10 mouse cellular contexts compared by ENCODE assay signal in the genomic region with DNA sequence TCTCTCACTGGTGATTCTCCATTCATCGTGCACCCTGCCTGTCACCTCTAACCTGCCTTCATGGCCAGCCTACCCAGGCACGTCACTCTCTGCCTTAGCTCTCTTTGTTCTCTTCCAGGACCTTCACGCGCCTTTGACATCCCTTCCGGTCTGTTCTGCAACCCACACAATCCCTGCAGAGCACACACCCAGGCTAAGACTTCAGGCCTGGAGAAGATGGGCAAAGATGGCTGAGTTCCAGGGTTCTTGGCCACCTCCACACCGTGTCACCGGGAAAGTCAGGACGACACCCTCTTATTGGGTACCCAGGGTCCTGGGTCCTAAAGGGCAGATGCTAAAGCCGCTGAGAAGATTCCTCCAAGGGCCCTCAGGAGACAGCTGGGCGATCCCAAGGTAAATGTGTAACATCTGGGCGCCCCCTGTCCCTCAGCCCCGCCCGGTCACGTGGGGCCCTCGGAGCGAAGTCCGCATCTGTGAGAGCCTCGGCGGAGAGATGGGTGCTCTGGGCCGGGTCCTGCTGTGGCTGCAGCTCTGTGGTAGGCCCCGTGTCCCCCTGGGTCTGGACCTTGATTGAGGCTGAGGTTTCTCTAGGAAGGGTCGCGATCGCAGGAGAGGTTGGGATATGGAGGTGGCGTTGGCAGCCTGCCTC. TPM values are rescaled to one million over a fixed set of nuclear protein-coding genes. Genes with fewer than 3 reads are reported as not detected.
A peak's percentile ranks its signal among the peaks of the same experiment; 100 is the strongest.
DNase-seq lines count a peak whose midpoint lies in the region; ATAC-seq lines count a peak whose summit lies in the region.
"Had no signal": no experiment of that assay in that cellular context is flagged by ENCODE, and none has a peak within 500 bp of the region (broad histone marks: within the 10 kb centered on the region; RNA-seq: fewer than 3 reads in every experiment).

A gene (plus strand): TSS at position 467 of the 649 bp plus-strand sequence.

- no peak within 1 kb of the TSS for H3K27ac ChIP-seq in heart, embryonic 11.5 days (ENCODE audit: low read depth, low read length)
- H3K27ac ChIP-seq in midbrain, embryonic 16.5 days (ENCODE audit: low read length) = no peak within 1 kb of the TSS
- no peak within 1 kb of the TSS for H3K27ac ChIP-seq in midbrain, embryonic 11.5 days (ENCODE audit: low read depth, low read length)
- no peak within 1 kb of the TSS for H3K27ac ChIP-seq in stomach, embryonic 16.5 days (ENCODE audit: low read length)
- H3K27ac ChIP-seq in forebrain, embryonic 13.5 days = no peak within 1 kb of the TSS

- H3K9ac ChIP-seq in heart, embryonic 11.5 days (ENCODE audit: low read depth, low read length) = no peak within 1 kb of the TSS
- no peak within 1 kb of the TSS for H3K9ac ChIP-seq in midbrain, embryonic 16.5 days (ENCODE audit: low read depth, low read length)
- H3K9ac ChIP-seq in midbrain, embryonic 11.5 days (ENCODE audit: low read length) = no peak within 1 kb of the TSS
- H3K9ac ChIP-seq in stomach, embryonic 16.5 days (ENCODE audit: low read length) = no peak within 1 kb of the TSS
- no peak within 1 kb of the TSS for H3K9ac ChIP-seq in forebrain, embryonic 13.5 days

- no peak for ATAC-seq in heart, embryonic 11.5 days (replicated peaks; ENCODE audit: insufficient number of reproducible peaks, low FRiP score, low TSS enrichment)
- ATAC-seq in midbrain, embryonic 16.5 days = no peak
- ATAC-seq in midbrain, embryonic 11.5 days (ENCODE audit: low FRiP score) = no peak
- ATAC-seq in stomach, embryonic 16.5 days (ENCODE audit: insufficient read depth, low FRiP score) = no peak
- ATAC-seq in forebrain, embryonic 13.5 days = no peak

- H3K36me3 ChIP-seq in heart, embryonic 11.5 days (ENCODE audit: control insufficient read depth, insufficient read depth, low read length) = no peaks in the 10 kb centered on the region
- H3K36me3 ChIP-seq in midbrain, embryonic 16.5 days (ENCODE audit: control insufficient read depth, insufficient read depth, low read length) = no peaks in the 10 kb centered on the region
- H3K36me3 ChIP-seq in midbrain, embryonic 11.5 days (ENCODE audit: control insufficient read depth, insufficient read depth, low read length) = no peaks in the 10 kb centered on the region
- H3K36me3 ChIP-seq in stomach, embryonic 16.5 days (ENCODE audit: control insufficient read depth, insufficient read depth, low read length) = no peaks in the 10 kb centered on the region
- H3K36me3 ChIP-seq in forebrain, embryonic 13.5 days (ENCODE audit: poor library complexity, severe bottlenecking) = no peaks in the 10 kb centered on the region

- H3K4me2 ChIP-seq in heart, embryonic 11.5 days = peak within 1 kb of the TSS; percentile 41
- no peak within 1 kb of the TSS for H3K4me2 ChIP-seq in midbrain, embryonic 16.5 days (ENCODE audit: low read length)
- H3K4me2 ChIP-seq in midbrain, embryonic 11.5 days = no peak within 1 kb of the TSS
- H3K4me2 ChIP-seq in stomach, embryonic 16.5 days (ENCODE audit: low read depth, low read length) = peak within 1 kb of the TSS; percentile 32
- no peak within 1 kb of the TSS; the same call in 1 of the 2 replicates for H3K4me2 ChIP-seq in forebrain, embryonic 13.5 days

- H3K4me1 ChIP-seq in heart, embryonic 11.5 days (ENCODE audit: control insufficient read depth, insufficient read depth, low read length) = peaks cover 17% of the 10 kb centered on the region
- peaks cover 13% of the 10 kb centered on the region for H3K4me1 ChIP-seq in midbrain, embryonic 16.5 days (ENCODE audit: control insufficient read depth, insufficient read depth, low read length)
- peaks cover 20% of the 10 kb centered on the region for H3K4me1 ChIP-seq in midbrain, embryonic 11.5 days (ENCODE audit: control insufficient read depth, insufficient read depth, low read length)
- H3K4me1 ChIP-seq in stomach, embryonic 16.5 days (ENCODE audit: control insufficient read depth, insufficient read depth, low read length) = peaks cover 18% of the 10 kb centered on the region
- H3K4me1 ChIP-seq in forebrain, embryonic 13.5 days = peaks cover 21% of the 10 kb centered on the region

- peaks cover 71% of the 10 kb centered on the region for H3K27me3 ChIP-seq in heart, embryonic 11.5 days (ENCODE audit: control insufficient read depth, insufficient read depth, low read length)
- H3K27me3 ChIP-seq in midbrain, embryonic 16.5 days (ENCODE audit: control insufficient read depth, insufficient read depth, low read depth, low read length) = peaks cover 61% of the 10 kb centered on the region
- peaks cover 63% of the 10 kb centered on the region for H3K27me3 ChIP-seq in midbrain, embryonic 11.5 days (ENCODE audit: control insufficient read depth, insufficient read depth, low read length)
- H3K27me3 ChIP-seq in stomach, embryonic 16.5 days (ENCODE audit: control insufficient read depth, insufficient read depth, low read length) = peaks cover 59% of the 10 kb centered on the region
- peaks cover 71% of the 10 kb centered on the region for H3K27me3 ChIP-seq in forebrain, embryonic 13.5 days

- 23% methylated on average over 25 of the region's 25 CpGs for WGBS in heart, embryonic 11.5 days (ENCODE audit: insufficient replicate concordance)
- 38% methylated on average over 25 of the region's 25 CpGs for WGBS in midbrain, embryonic 16.5 days
- 38% methylated on average over 25 of the region's 25 CpGs for WGBS in midbrain, embryonic 11.5 days
- WGBS in stomach, embryonic 16.5 days = 24% methylated on average over 25 of the region's 25 CpGs
- 40% methylated on average over 25 of the region's 25 CpGs for WGBS in forebrain, embryonic 13.5 days

- no peaks in the 10 kb centered on the region for H3K9me3 ChIP-seq in heart, embryonic 11.5 days (replicated peaks; ENCODE audit: control insufficient read depth, low read length)
- H3K9me3 ChIP-seq in midbrain, embryonic 16.5 days (replicated peaks; ENCODE audit: control insufficient read depth, low read length, poor library complexity, severe bottlenecking) = no peaks in the 10 kb centered on the region
- no peaks in the 10 kb centered on the region for H3K9me3 ChIP-seq in midbrain, embryonic 11.5 days (ENCODE audit: control insufficient read depth, low read length)
- H3K9me3 ChIP-seq in stomach, embryonic 16.5 days (replicated peaks; ENCODE audit: control insufficient read depth, low read length) = no peaks in the 10 kb centered on the region
- H3K9me3 ChIP-seq in forebrain, embryonic 13.5 days (replicated peaks) = no peaks in the 10 kb centered on the region

- no peak for DNase-seq in heart, adult 9 months (ENCODE audit: low spot score in 2 of 2)
- DNase-seq in midbrain, embryonic 11.5 days (ENCODE audit: low spot score, missing footprints) = no peak
- peak; percentile 85 to 93 for DNase-seq in kidney, postnatal 25 days
- no peak for DNase-seq in urinary bladder, postnatal 10 days (ENCODE audit: low spot score)
- DNase-seq: adrenal gland, adult 2 months; cerebellum, postnatal 14 days had no signal

- H3K4me3 ChIP-seq in heart, embryonic 11.5 days (ENCODE audit: low read depth, low read length) = peak within 1 kb of the TSS; percentile 14; the same call in 1 of the 2 replicates
- no peak within 1 kb of the TSS for H3K4me3 ChIP-seq in midbrain, embryonic 16.5 days (ENCODE audit: low read depth, low read length)
- H3K4me3 ChIP-seq in midbrain, embryonic 11.5 days (ENCODE audit: low read depth, low read length) = no peak within 1 kb of the TSS
- peak within 1 kb of the TSS; percentile 24 for H3K4me3 ChIP-seq in stomach, embryonic 16.5 days (replicated peaks; ENCODE audit: low read length)
- no peak within 1 kb of the TSS for H3K4me3 ChIP-seq in forebrain, embryonic 13.5 days

RNA-seq across cellular contexts. Expression of the gene that starts here (rescaled TPM):
- polyA plus RNA-seq in heart, embryonic 11.5 days (2014; fragmentation: Nextera tagmentation; extraction: Ambion mirVana) = 1.3 and 2.2 TPM in 2 replicates
- 16.4 and 29.5 TPM in 2 replicates for polyA plus RNA-seq in midbrain, embryonic 16.5 days (2015; fragmentation: Nextera tagmentation; extraction: Ambion mirVana)
- 0.22 TPM in 1 of 2 replicates, not detected in the other for polyA plus RNA-seq in midbrain, embryonic 11.5 days (2014; fragmentation: Nextera tagmentation; extraction: Ambion mirVana)
- 11.3 and 16.3 TPM in 2 replicates for polyA plus RNA-seq in stomach, embryonic 16.5 days (2015; fragmentation: Nextera tagmentation; extraction: Ambion mirVana)
- 0.76 and 0.98 TPM in 2 replicates for polyA plus RNA-seq in forebrain, embryonic 13.5 days (2015; fragmentation: Nextera tagmentation; extraction: Ambion mirVana)

Comparison
In these comparisons a context has a peak if more than half of its experiments do, and no peak if none do; other contexts are left out.
1. H3K4me2 ChIP-seq: peak in heart, embryonic 11.5 days (single experiment) and stomach, embryonic 16.5 days (single experiment); none in midbrain, embryonic 16.5 days (single experiment), midbrain, embryonic 11.5 days (single experiment) and forebrain, embryonic 13.5 days (single experiment).
2. H3K4me3 ChIP-seq: peak in heart, embryonic 11.5 days (single experiment) and stomach, embryonic 16.5 days (single experiment); none in midbrain, embryonic 16.5 days (single experiment), midbrain, embryonic 11.5 days (single experiment) and forebrain, embryonic 13.5 days (single experiment).
3. DNase-seq: peak in kidney, postnatal 25 days (2 of 2); none in heart, adult 9 months (0 of 2), midbrain, embryonic 11.5 days (single experiment) and urinary bladder, postnatal 10 days (single experiment).